Mouse (Mus musculus): Measurements from ENCODE around the gene Rhox10. TPM values are rescaled to one million over a fixed set of nuclear protein-coding genes. Genes with fewer than 3 reads are reported as not detected.
A peak's percentile ranks its signal among the peaks of the same experiment; 100 is the strongest.
"Not testable (repeated sequence)": the region's sequence is repeated elsewhere in the genome, so short reads cannot be mapped to it uniquely, and the experiment has no call there.

Gene Rhox10
- not detected for total RNA-seq (2022)

GRCm38 (mm10) chrX:38066175-38066574 is at the start of gene Rhox10:
Rhox10 (plus strand) TSS chrX:38066475.
- DNase-seq (ENCODE audit: low spot score in 2 of 2): no peak

- not testable (repeated sequence) for DNase-seq (ENCODE audit: low spot score in 2 of 2)
Observed at GRCm38 (mm10) chrX:38018597-38018996, 47.7 kb upstream of the Rhox10 start, which contains the start of gene Btg1-ps1. Btg1-ps1 (minus strand) TSS chrX:38018815.

GRCm38 (mm10) chrX:38033841-38034240 is 32.4 kb upstream of the Rhox10 start:
- DNase-seq (ENCODE audit: low spot score in 2 of 2): no peak

GRCm38 (mm10) chrX:38039666-38040065 is 26.6 kb upstream of the Rhox10 start:
- DNase-seq (ENCODE audit: low spot score in 2 of 2): no peak

- DNase-seq (ENCODE audit: low spot score in 2 of 2): not testable (repeated sequence)
Observed at GRCm38 (mm10) chrX:38043014-38043413, 23.3 kb upstream of the Rhox10 start, which contains the start of gene Btg1-ps2. Btg1-ps2 (minus strand) TSS chrX:38043114.

- no peak for DNase-seq (ENCODE audit: low spot score in 2 of 2)
Observed at GRCm38 (mm10) chrX:38061544-38061943, 4.7 kb upstream of the Rhox10 start.

- peak; percentile 4 to 26 for DNase-seq (ENCODE audit: low spot score in 2 of 2)
Observed at GRCm38 (mm10) chrX:38084226-38084625, 18.0 kb downstream of the Rhox10 start.

GRCm38 (mm10) chrX:38085041-38085440 is 18.8 kb downstream of the Rhox10 start, which contains the start of gene Rhox11:
Rhox11 (minus strand) TSS chrX:38085141.
- no peak for DNase-seq (ENCODE audit: low spot score in 2 of 2)

GRCm38 (mm10) chrX:38110807-38111206 is 44.5 kb downstream of the Rhox10 start, which contains the start of gene Rhox12:
Rhox12 (minus strand) TSS chrX:38110907.
- no peak for DNase-seq (ENCODE audit: low spot score in 2 of 2)

GRCm38 (mm10) chrX:38120982-38121381 is 54.7 kb downstream of the Rhox10 start, which contains the start of gene Rhox13:
Rhox13 (plus strand) TSS chrX:38121219.
- no peak for DNase-seq (ENCODE audit: low spot score in 2 of 2)

Other genes starting within 250 kb of the Rhox10 start
- not detected for gene Rhox6, start 239.6 kb upstream of the Rhox10 start, total RNA-seq (2022)
- gene Rhox7a, start 234.8 kb upstream of the Rhox10 start, total RNA-seq (2022): not detected
- gene Rhox8, start 187.5 kb upstream of the Rhox10 start, total RNA-seq (2022): not detected
- not detected for gene Rhox7b, start 169.2 kb upstream of the Rhox10 start, total RNA-seq (2022)
- gene Rhox9, start 164.7 kb upstream of the Rhox10 start, total RNA-seq (2022): not detected
- not detected for gene Btg1-ps1, start 47.7 kb upstream of the Rhox10 start, total RNA-seq (2022)
- not detected for gene Btg1-ps2, start 23.4 kb upstream of the Rhox10 start, total RNA-seq (2022)
- not detected for gene Rhox11, start 18.7 kb downstream of the Rhox10 start, total RNA-seq (2022)
- gene Rhox12, start 44.4 kb downstream of the Rhox10 start, total RNA-seq (2022): not detected
- gene Rhox13, start 54.7 kb downstream of the Rhox10 start, total RNA-seq (2022): not detected
- 10 to 100 TPM; 21.5 to 27.4 (median 24.7) TPM for gene Zbtb33, start 123.3 kb downstream of the Rhox10 start, total RNA-seq (2022)
- gene Tmem255a, start 186.0 kb downstream of the Rhox10 start, total RNA-seq (2022): 10 to 100 TPM; 35.5 to 54.0 (median 41.9) TPM
- gene Atp1b4, start 249.7 kb downstream of the Rhox10 start, total RNA-seq (2022): not detected

All from layer of hippocampus, adult 8-10 months (tissue).